Mouse (Mus musculus): ENCODE data around the gene Klf11. TPM values are rescaled to one million over a fixed set of nuclear protein-coding genes. Genes with fewer than 3 reads are reported as not detected.

Klf11 gene
- polyA plus RNA-seq, 1 experiment from 2014 or later = 13.2 TPM

GRCm38 (mm10) chr12:24707954-24708823 is 57.1 kb downstream of the Klf11 start, which contains the start of gene Rrm2:
TSS of gene Rrm2 (plus strand) at chr12:24708241.
- H3K27me3 ChIP-seq = no peaks in the 10 kb centered on the region
- peaks cover 50% of the 10 kb centered on the region for H3K4me1 ChIP-seq
- H3K4me3 ChIP-seq (replicated peaks) = peak within 1 kb of the TSS; percentile 90
- no peaks in the 10 kb centered on the region for H3K9me3 ChIP-seq (replicated peaks)
- H3K4me2 ChIP-seq = peak within 1 kb of the TSS; percentile 90
- peaks cover 30% of the 10 kb centered on the region for H3K36me3 ChIP-seq
- WGBS = under 1% methylated on average over 75 of the region's 83 CpGs
- H3K9ac ChIP-seq = peak within 1 kb of the TSS; percentile 86
- peak within 1 kb of the TSS; percentile 89 for H3K27ac ChIP-seq
- ATAC-seq (replicated peaks; ENCODE audit: low FRiP score) = peak; percentile 91

DNA sequence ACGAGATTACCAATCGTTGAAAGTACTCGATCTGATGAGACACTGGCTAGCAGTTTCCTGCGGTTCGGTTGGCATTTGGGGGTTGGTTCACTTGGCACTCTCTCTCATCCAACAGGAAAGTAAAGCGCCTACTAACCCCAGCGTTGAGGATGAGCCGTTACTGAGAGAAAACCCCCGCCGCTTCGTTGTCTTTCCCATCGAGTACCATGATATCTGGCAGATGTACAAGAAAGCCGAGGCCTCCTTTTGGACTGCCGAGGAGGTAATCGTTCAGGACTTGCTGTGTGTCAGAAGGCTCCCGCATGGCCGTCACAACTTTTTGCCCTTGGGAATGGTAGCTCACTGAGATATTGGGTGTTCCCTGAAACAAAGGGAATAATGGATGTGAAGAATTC is 57.7 kb downstream of the Klf11 start:
- no peaks in the 10 kb centered on the region for H3K9me3 ChIP-seq (replicated peaks)
- H3K9ac ChIP-seq = peak overlapping the region; percentile 86
- peak overlapping the region; percentile 89 for H3K27ac ChIP-seq
- H3K36me3 ChIP-seq = peaks cover 36% of the 10 kb centered on the region
- H3K4me3 ChIP-seq (replicated peaks) = peak overlapping the region; percentile 90
- peak overlapping the region; percentile 90 for H3K4me2 ChIP-seq
- H3K4me1 ChIP-seq = peaks cover 50% of the 10 kb centered on the region
- under 1% methylated on average over 17 of the region's 17 CpGs for WGBS
- H3K27me3 ChIP-seq = no peaks in the 10 kb centered on the region
- no peak for ATAC-seq (replicated peaks; ENCODE audit: low FRiP score)

DNA sequence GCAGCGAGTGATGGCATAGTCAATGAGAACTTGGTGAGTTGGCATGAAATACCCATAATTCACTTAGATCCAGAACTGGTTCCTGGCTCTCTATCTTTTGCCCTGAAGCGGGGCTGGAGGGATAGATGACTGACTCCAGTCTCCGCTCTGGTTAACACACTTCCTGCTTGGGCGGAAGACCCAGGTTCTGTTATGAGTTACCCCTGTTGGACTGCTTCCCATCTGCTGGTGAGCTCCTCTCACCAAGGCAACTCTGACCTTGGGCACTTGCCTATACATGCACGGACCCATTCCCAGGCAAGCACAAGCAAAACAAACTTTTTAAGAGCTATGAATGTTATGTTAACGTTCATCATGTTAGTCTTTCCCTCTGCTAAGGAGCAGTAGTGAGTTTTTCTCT is 58.3 kb downstream of the Klf11 start:
- Histone ChIP-seq H3K9me3 (replicated peaks) (no peaks in the 10 kb centered on the region), H3K27me3 (no peaks in the 10 kb centered on the region), H3K4me1 (peaks cover 50% of the 10 kb centered on the region), H3K4me3 (replicated peaks) (peak overlapping the region; percentile 90), H3K9ac (peak overlapping the region; percentile 86), H3K36me3 (peaks cover 41% of the 10 kb centered on the region), H3K4me2 (peak overlapping the region; percentile 90), H3K27ac (peak overlapping the region; percentile 89)
- no peak for ATAC-seq (replicated peaks; ENCODE audit: low FRiP score)
- WGBS = 17% methylated on average over 6 of the region's 6 CpGs

DNA sequence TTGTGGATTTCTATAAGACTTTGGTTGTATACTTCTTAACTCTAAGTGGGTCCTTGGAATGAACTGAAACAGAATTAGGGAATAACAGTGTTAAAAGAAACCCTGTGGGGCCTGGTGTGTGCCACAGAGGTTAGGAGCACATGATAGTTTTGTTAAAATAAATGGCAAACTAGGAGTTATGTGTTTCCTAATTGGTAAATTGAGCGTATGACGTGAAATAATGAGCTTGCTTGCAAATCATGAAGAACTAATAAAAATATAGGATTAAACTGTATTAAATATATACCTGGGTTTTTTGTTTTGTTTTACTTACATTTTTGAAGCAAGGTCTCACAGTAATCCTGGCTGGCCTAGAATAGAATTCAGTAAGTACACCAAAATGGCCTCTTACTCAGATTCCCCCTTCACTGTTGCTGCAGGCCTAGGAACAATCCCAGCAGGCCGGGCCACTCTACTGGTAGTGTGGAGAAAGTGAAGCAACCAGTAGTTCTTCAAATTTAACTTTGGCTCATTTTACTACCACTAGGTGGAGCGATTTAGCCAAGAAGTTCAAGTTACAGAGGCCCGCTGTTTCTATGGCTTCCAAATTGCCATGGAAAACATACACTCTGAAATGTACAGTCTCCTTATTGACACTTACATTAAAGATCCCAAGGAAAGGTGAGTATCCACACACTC is 58.9 kb downstream of the Klf11 start:
- peak overlapping the region; percentile 90 for H3K4me2 ChIP-seq
- 30% methylated on average over 5 of the region's 5 CpGs for WGBS
- H3K9me3 ChIP-seq (replicated peaks) = no peaks in the 10 kb centered on the region
- no peaks in the 10 kb centered on the region for H3K27me3 ChIP-seq
- peaks cover 50% of the 10 kb centered on the region for H3K4me1 ChIP-seq
- peak overlapping the region; percentile 89 for H3K27ac ChIP-seq
- 0 out of 2 replicates have a peak, but pooled peaks have one; percentile 7 for ATAC-seq (replicated peaks; ENCODE audit: low FRiP score)
- peak overlapping the region; percentile 90 for H3K4me3 ChIP-seq (replicated peaks)
- H3K9ac ChIP-seq = peak overlapping the region; percentile 86
- H3K36me3 ChIP-seq = peaks cover 47% of the 10 kb centered on the region

DNA sequence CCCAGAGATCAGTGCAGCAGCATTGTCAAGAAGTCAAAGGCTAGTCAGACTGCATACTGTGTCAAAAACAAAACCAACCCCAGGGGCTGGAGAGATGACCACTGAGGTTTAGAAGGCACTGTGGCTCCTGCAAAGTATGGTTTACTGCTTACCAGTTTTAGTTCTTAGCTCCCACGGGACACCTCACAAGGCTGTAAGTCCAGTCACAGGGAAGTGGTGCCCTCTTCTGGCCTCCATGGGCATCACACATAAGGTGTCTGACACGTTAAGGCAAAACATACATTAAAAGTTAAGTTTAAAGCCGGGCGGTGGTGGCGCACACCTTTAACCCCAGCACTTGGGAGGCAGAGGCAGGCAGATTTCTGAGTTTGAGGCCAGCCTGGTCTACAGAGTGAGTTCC is 59.6 kb downstream of the Klf11 start:
- 63% methylated on average over 5 of the region's 5 CpGs for WGBS
- H3K4me2 ChIP-seq = peak overlapping the region; percentile 90
- no peaks in the 10 kb centered on the region for H3K27me3 ChIP-seq
- H3K27ac ChIP-seq = peak overlapping the region; percentile 24; the same call in 1 of the 2 replicates
- peaks cover 47% of the 10 kb centered on the region for H3K36me3 ChIP-seq
- no peaks in the 10 kb centered on the region for H3K9me3 ChIP-seq (replicated peaks)
- ATAC-seq (replicated peaks; ENCODE audit: low FRiP score) = no peak
- H3K4me1 ChIP-seq = peaks cover 50% of the 10 kb centered on the region
- no peak overlapping the region for H3K9ac ChIP-seq
- peak overlapping the region; percentile 90; the same call in 1 of the 2 replicates for H3K4me3 ChIP-seq (replicated peaks)

Other genes with a start within 250 kb of the Klf11 start
- gene Taf1b, start 152.9 kb upstream of the Klf11 start, polyA plus RNA-seq (2015; fragmentation: Nextera tagmentation; extraction: Ambion mirVana) = 31.0 and 32.6 TPM in 2 replicates
- gene Grhl1, start 79.0 kb upstream of the Klf11 start, polyA plus RNA-seq (2015; fragmentation: Nextera tagmentation; extraction: Ambion mirVana) = 1.8 and 1.9 TPM in 2 replicates
- 10.8 and 11.9 TPM in 2 replicates for gene Cys1, start 30.5 kb downstream of the Klf11 start, polyA plus RNA-seq (2015; fragmentation: Nextera tagmentation; extraction: Ambion mirVana)
- 246 and 248 TPM in 2 replicates for gene Rrm2, start 57.0 kb downstream of the Klf11 start, polyA plus RNA-seq (2015; fragmentation: Nextera tagmentation; extraction: Ambion mirVana)
- 41.1 and 42.2 TPM in 2 replicates for gene Mboat2, start 179.6 kb downstream of the Klf11 start, polyA plus RNA-seq (2015; fragmentation: Nextera tagmentation; extraction: Ambion mirVana)

Measured in kidney, embryonic 15.5 days (tissue).